Mouse (Mus musculus): ENCODE data around the gene Klf9. TPM values are rescaled to one million over a fixed set of nuclear protein-coding genes. Genes with fewer than 3 reads are reported as not detected.

Klf9 gene
- total RNA-seq (2021), result 100 to 1,000 TPM in 1 of 2 experiments, 10 to 100 TPM in 1; 67.7 to 119 TPM

DNA sequence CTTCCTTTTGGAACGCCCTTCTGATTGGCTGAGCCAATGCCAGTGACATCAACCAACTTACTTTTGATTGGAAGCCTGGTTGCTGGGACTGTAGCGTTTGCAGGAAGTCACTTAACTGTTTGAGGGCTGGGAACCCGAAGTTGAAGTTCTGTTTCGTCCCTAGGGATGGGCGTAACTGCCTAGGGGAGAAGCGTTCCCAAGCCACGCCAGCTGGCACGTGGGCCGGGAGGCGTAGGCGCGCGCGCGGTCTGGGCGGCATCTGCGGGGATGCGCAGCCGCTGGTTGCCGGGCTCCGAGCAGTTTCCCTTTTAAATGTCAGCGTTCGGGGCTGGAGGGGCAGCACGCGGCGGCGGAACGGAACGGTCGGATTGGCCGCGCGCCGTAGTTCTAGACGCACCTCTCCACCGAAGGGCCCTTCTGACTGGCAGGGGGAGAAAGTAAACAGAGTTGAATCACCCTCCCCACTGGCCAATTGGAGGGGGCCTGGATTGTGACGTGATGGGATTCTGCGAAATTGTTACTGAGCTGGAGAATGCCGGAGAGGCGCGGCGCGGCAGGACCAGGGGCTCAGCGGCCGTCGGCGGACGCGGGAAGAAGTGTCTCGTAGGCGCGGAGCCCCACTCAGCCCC is at the start of gene Klf9:
Klf9 (plus strand) TSS at position 538 of the 629 bp plus-strand sequence.
- intact Hi-C loops (cut with DNase I), result loop anchor here (5.0 kb wide), 1 partner anchor 86 kb away; no protein-coding TSS in a partner anchor

GRCm38 (mm10) chr19:23091586-23091985 is 49.4 kb upstream of the Klf9 start:
- intact Hi-C loops (cut with DNase I), result no loop called here
- no peak for DNase-seq

More for the DNA sequence above, at the start of gene Klf9:
- DNase-seq, result peak; percentile 97

DNA sequence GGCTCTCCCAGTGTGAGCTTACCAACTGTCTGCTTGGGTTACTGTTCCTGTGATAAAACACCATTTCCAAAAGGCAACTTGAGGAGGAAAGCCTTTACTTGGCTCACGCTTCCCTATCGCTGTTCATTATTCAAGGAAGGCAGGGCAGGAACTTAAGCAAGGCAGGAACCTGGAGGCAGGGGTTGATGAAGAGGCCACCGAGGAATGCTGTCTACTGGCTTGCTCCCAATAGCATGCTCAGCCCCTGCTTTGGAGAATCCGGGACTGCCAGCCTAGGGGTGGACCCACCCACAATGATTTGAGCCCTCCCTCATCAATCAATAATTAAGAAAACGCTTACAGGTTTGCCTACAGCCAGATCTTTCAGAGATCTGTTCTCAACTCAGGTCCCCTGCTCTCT is 47.5 kb upstream of the Klf9 start:
- no peak for DNase-seq
- intact Hi-C loops (cut with DNase I), result no loop called here

DNA sequence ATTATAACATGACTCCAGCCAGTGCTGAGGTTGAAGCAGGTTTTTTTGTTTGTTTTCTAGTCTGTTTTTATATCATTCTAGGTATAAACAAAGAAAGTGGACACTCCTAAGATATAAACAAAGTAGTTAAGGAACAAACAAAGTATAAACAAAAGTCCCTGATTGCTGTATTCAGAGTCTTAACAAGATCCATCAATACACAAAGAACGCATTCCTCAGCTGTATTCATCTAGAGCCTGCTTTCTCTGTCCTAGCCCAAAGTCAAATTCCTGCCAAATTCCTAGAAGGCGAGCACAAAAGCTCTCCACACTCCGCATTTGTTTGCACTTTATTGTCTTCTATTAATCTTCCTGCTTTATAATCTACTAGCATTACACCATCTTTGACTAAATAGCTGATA is 46.1 kb upstream of the Klf9 start:
- intact Hi-C loops (cut with DNase I), result no loop called here
- DNase-seq, result no peak

GRCm38 (mm10) chr19:23106859-23107258 is 34.2 kb upstream of the Klf9 start:
- no peak for DNase-seq
- intact Hi-C loops (cut with DNase I), result no loop called here

DNA sequence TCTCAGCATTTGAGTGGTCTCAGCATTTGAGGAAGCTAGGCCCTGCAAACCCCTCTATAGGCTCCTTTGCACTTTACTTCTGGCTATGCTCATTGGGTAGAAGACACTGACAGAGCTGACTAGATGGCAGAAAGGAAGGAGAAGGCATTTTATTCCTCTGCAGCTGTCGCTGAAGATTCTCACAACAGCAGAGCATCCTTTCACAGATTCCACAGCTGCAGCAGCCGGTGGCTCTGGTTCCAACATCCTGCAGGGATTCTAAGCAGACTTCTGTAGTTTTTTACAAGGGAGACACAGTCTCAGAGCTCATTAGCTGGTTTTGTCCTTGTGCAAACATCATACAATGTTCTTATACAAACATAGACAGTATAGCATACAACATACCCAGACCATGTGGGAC is 33.7 kb upstream of the Klf9 start:
- intact Hi-C loops (cut with DNase I), result no loop called here
- no peak for DNase-seq

DNA sequence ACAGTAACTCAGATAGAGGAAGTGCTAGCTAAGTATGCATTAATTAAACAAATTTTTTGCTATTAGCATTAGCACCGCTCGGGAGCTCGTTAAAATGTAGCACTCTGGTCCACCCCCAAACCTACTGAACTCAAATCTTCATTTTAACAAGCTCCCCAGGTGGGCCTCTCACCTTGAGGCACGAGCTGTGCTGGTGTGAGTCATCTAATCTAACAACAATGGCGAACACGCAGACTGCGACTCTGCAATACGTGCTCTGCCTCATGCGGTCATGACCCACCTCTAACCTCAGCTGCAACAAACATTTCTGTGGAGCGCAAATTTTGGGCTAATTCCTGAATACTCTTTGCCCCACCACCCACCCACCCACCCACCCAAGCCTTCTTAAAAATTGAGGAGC is 19.2 kb upstream of the Klf9 start:
- DNase-seq, result no peak
- intact Hi-C loops (cut with DNase I), result no loop called here

DNA sequence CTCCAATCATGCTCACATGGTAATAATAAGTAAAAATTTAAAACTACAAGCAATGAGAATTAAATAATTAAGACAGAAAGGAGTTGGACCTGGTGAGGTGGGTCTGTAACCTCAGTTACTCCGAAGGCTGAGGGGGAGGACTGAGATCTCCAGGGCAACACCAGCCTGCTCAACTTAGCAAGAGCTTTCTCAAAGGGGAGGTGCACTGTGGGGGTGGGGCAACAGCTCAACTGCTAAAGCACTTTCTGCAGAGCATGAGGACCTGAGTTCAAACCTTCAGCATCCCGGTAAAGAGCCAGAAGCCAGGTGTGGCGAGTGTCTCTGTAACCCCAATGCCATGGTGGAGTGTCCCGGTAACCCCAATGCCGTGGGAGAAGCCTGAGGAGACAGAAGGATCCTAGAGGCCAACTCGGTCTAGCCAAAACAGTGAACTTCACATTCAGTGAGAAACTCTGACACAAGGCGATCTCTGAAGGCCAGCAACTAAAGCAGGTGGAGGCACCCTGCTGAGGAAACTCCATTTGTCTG is 16.9 kb upstream of the Klf9 start:
- intact Hi-C loops (cut with DNase I), result no loop called here
- no peak for DNase-seq

- peak; percentile 48 to 59 for DNase-seq
- intact Hi-C loops (cut with DNase I), result no loop called here
These were observed 15.5 kb upstream of the Klf9 start for GRCm38 (mm10) chr19:23125227-23126150.

- intact Hi-C loops (cut with DNase I), result loop anchor here (5.0 kb wide), 1 partner anchor 43 kb away; no protein-coding TSS in a partner anchor
- no peak for DNase-seq
These were observed 11.1 kb upstream of the Klf9 start for GRCm38 (mm10) chr19:23129908-23130307.

GRCm38 (mm10) chr19:23132106-23132635 is 8.9 kb upstream of the Klf9 start:
- intact Hi-C loops (cut with DNase I), result loop anchor here (5.0 kb wide), 1 partner anchor 45 kb away; no protein-coding TSS in a partner anchor

DNA sequence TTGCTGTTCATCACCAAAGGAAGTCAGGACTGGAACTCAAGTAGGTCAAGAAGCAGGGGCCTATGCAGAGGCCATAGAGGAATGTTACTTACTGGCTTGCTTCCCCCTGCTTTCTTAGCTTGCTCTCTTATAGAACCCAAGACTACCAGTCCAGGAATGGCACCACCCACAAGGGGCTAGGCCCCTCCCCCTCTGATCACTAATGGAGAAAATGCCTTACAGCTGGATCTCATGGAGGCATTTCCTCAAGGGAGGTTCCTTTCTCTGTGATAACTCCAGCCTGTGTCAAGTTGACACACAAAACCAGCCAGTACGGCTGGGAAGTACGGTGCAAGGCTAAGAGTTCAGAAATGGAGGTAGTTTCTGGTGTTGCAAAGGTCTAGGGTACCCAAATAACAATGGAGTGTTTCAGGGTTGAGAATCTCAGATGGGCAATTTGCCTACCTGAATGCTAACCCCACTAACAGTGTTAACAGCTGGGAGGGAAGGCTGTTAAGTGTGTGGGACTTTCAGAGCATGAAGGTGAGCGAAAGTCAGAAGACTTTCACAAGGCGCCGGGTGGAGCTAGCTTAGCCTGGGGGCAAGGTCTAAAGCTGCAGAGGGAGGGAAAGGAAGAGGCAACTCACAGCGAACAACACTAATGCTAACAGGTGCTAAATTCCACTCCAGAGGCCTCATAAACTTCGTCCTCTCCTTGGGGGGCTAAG is 8.2 kb upstream of the Klf9 start:
- intact Hi-C loops (cut with DNase I), result loop anchor here (1.0 to 5.0 kb wide), 2 partner anchors 46 to 76 kb away; no protein-coding TSS in a partner anchor
- DNase-seq, result peak in 1 of 2 experiments; percentile 45

More at GRCm38 (mm10) chr19:23132106-23132635, 8.9 kb upstream of the Klf9 start:
- no peak for DNase-seq

- intact Hi-C loops (cut with DNase I), result loop anchor here (1.0 to 5.0 kb wide), 4 partner anchors 46 to 217 kb away; no protein-coding TSS in a partner anchor
- DNase-seq, result peak in 1 of 2 experiments; percentile 55
These were observed 7.5 kb upstream of the Klf9 start for GRCm38 (mm10) chr19:23133427-23134094.

- peak; percentile 89 to 90 for DNase-seq
- intact Hi-C loops (cut with DNase I), result loop anchor here (1.0 to 5.0 kb wide), 3 partner anchors 47 to 217 kb away; no protein-coding TSS in a partner anchor
These were observed 7.0 kb upstream of the Klf9 start for GRCm38 (mm10) chr19:23134095-23134440.

GRCm38 (mm10) chr19:23134441-23135301 is 6.4 kb upstream of the Klf9 start:
- DNase-seq, result peak; percentile 95 to 97
- intact Hi-C loops (cut with DNase I), result loop anchor here (1.0 to 5.0 kb wide), 3 partner anchors 47 to 218 kb away; no protein-coding TSS in a partner anchor

- intact Hi-C loops (cut with DNase I), result loop anchor here (2.0 kb wide), 1 partner anchor 219 kb away; no protein-coding TSS in a partner anchor
- DNase-seq, result peak; percentile 94 to 97
These were observed 5.5 kb upstream of the Klf9 start for GRCm38 (mm10) chr19:23135349-23136201.

GRCm38 (mm10) chr19:23136202-23136850 is 4.7 kb upstream of the Klf9 start:
- peak; percentile 81 for DNase-seq
- intact Hi-C loops (cut with DNase I), result no loop called here
